Mouse (Mus musculus): Measurements from ENCODE around the gene Usp40.

GRCm38 (mm10) chr1:87992716-87993115 is 15.6 kb downstream of the Usp40 start:
- TF ChIP-seq POLR2A (IDR thresholded peaks at IDR 0.05; ENCODE audit: extremely low read depth, insufficient read depth, low read length) = no peak
- TF ChIP-seq CTCF (IDR thresholded peaks at IDR 0.05; ENCODE audit: extremely low read depth, insufficient read depth, low read length) = no peak
